Mouse (Mus musculus): ENCODE results near the gene Rasl10a. TPM values are rescaled to one million over a fixed set of nuclear protein-coding genes. Genes with fewer than 3 reads are reported as not detected.

Rasl10a gene
- polyA plus RNA-seq, 1 experiment = 1.4 TPM

DNA sequence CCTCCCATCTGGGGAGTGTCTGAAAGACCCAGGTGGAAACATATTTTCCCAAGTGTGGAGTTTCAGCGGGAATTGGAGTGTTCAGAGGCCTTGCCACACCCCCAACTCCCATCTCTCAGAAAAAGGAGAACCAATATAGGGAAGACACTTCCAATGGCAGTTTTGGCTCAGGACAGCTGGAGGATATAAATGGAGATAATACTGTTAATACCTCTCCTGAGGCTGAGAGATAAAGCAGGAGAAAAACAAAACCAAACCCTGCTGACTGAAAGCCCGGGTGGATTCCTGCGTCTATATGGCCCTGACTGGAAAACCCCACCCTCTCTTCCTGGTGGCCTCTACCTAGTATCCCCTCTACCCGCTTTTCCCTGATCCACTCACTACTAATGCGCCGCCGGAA lies 44.5 kb downstream of the Rasl10a start:
- Histone ChIP-seq H3ac (ENCODE audit: control insufficient read depth, insufficient read length) (no peak overlapping the region), H3K27me3 (ENCODE audit: control insufficient read depth, insufficient read depth, insufficient read length) (no peaks in the 10 kb centered on the region)
- no peak for TF ChIP-seq E2F4 (IDR thresholded peaks at IDR 0.05; ENCODE audit: insufficient read depth)
- no peak for TF ChIP-seq MAX (IDR thresholded peaks at IDR 0.05; ENCODE audit: low read depth)
- no peak for TF ChIP-seq USF1 (IDR thresholded peaks at IDR 0.05; ENCODE audit: low read depth)

DNA sequence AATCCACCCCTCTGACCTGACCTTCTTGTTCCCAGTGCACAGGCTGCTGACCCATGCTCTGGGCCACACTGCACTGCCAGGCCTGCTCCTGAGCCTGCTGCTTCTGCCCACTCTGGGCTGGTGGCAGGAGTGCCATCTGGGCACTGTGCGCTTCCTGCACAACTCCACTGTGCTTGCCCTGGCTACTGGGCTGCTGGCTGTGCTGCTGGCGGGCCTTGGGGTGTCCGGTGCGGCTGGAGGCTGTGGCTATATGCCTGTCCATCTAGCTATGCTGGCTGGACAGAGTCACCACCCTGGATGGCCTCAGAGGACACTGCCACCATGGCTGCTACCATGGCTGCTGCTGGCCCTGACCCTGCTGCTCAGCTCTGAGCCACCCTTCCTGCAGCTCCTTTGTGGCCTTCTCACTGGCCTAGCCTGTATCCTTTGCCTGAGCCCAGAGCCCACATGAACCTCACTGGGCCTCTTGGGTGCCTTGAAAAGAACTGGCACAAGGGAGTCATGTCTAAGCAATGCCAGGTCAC lies 46.1 kb downstream of the Rasl10a start:
- Histone ChIP-seq H3K79me2 (ENCODE audit: control insufficient read depth, insufficient read depth) (no peaks in the 10 kb centered on the region), H3ac (ENCODE audit: control insufficient read depth, insufficient read length) (no peak overlapping the region), H3K27me3 (ENCODE audit: control insufficient read depth, insufficient read depth, insufficient read length) (no peaks in the 10 kb centered on the region), H3K36me3 (ENCODE audit: control insufficient read depth, insufficient read depth) (peaks cover 3% of the 10 kb centered on the region), H3K4me3 (no peak overlapping the region), H3K4me2 (ENCODE audit: low read depth) (no peak overlapping the region)
- TF ChIP-seq POLR2A (IDR thresholded peaks at IDR 0.05; ENCODE audit: insufficient read length, low read depth) (no peak), POLR2AphosphoS2 (IDR thresholded peaks at IDR 0.05; ENCODE audit: insufficient read length, low read depth) (no peak), E2F4 (IDR thresholded peaks at IDR 0.05; ENCODE audit: insufficient read depth) (no peak), MYOG (IDR thresholded peaks at IDR 0.05; ENCODE audit: control insufficient read depth in 1 of 3, insufficient read depth in 1 of 3, insufficient read length in 2 of 3, low read depth in 2 of 3) (no peak), MYOD1 (IDR thresholded peaks at IDR 0.05; ENCODE audit: control insufficient read depth in 1 of 3, insufficient read length in 2 of 3, low read depth in 2 of 3) (no peak), USF1 (IDR thresholded peaks at IDR 0.05; ENCODE audit: low read depth) (no peak), REST (IDR thresholded peaks at IDR 0.05; ENCODE audit: insufficient read depth, insufficient read length) (no peak), MAX (IDR thresholded peaks at IDR 0.05; ENCODE audit: low read depth) (no peak), CEBPB (IDR thresholded peaks at IDR 0.05; ENCODE audit: insufficient read depth, poor library complexity, severe bottlenecking) (no peak)

More for the DNA sequence above, 44.5 kb downstream of the Rasl10a start:
- Histone ChIP-seq H3K4me3 (no peak overlapping the region), H3K4me2 (ENCODE audit: low read depth) (no peak overlapping the region), H3K36me3 (ENCODE audit: control insufficient read depth, insufficient read depth) (peaks cover 3% of the 10 kb centered on the region), H3K79me2 (ENCODE audit: control insufficient read depth, insufficient read depth) (peaks cover 14% of the 10 kb centered on the region)

DNA sequence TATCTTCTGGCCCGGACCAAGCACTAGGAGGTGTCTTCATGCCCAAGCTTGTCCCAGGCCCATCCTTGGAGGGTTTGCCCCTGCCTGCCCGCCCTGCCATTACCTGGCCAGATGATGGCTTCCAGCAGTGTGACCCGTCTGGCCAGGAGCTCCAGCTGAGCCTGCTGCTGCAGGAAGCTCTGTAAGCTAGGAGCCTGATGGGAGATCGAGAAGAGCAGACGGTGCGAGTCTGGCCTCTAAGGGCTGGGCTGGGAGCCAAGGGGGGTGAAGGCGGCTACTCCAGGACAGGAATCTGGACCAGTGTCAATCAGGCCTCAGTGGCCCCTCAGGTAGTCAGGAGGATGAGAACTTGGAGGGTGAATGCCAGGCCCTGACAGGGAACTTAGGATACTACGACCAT lies 51.5 kb downstream of the Rasl10a start:
- H3K4me3 ChIP-seq = no peak overlapping the region
- H3K36me3 ChIP-seq (ENCODE audit: control insufficient read depth, insufficient read depth) = no peaks in the 10 kb centered on the region
- H3K27me3 ChIP-seq (ENCODE audit: control insufficient read depth, insufficient read depth, insufficient read length) = no peaks in the 10 kb centered on the region
- no peaks in the 10 kb centered on the region for H3K79me2 ChIP-seq (ENCODE audit: control insufficient read depth, insufficient read depth)
- H3K4me2 ChIP-seq (ENCODE audit: low read depth) = no peak overlapping the region
- H3ac ChIP-seq (ENCODE audit: control insufficient read depth, insufficient read length) = no peak overlapping the region
- TF ChIP-seq SRF (IDR thresholded peaks at IDR 0.05; ENCODE audit: control insufficient read depth, insufficient read length, low read depth) (no peak), MYOG (IDR thresholded peaks at IDR 0.05; ENCODE audit: control insufficient read depth in 1 of 3, insufficient read depth in 1 of 3, insufficient read length in 2 of 3, low read depth in 2 of 3) (no peak), USF1 (IDR thresholded peaks at IDR 0.05; ENCODE audit: low read depth) (no peak), MYOD1 (IDR thresholded peaks at IDR 0.05; ENCODE audit: control insufficient read depth in 1 of 3, insufficient read length in 2 of 3, low read depth in 2 of 3) (no peak), POLR2AphosphoS2 (IDR thresholded peaks at IDR 0.05; ENCODE audit: insufficient read length, low read depth) (no peak), CEBPB (IDR thresholded peaks at IDR 0.05; ENCODE audit: insufficient read depth, poor library complexity, severe bottlenecking) (no peak), TCF3 (IDR thresholded peaks at IDR 0.05; ENCODE audit: insufficient read length, low read depth) (no peak), E2F4 (IDR thresholded peaks at IDR 0.05; ENCODE audit: insufficient read depth) (no peak)

Other genes starting within 250 kb of the Rasl10a start
- 51.1 TPM for gene Nf2, start 208.6 kb upstream of the Rasl10a start, polyA plus RNA-seq (2012; fragmentation: generic; extraction: Trizol)
- gene Nipsnap1, start 184.2 kb upstream of the Rasl10a start, polyA plus RNA-seq (2012; fragmentation: generic; extraction: Trizol) = 7.2 TPM
- gene Thoc5, start 162.8 kb upstream of the Rasl10a start, polyA plus RNA-seq (2012; fragmentation: generic; extraction: Trizol) = 57.9 TPM
- gene Nefh, start 110.1 kb upstream of the Rasl10a start, polyA plus RNA-seq (2012; fragmentation: generic; extraction: Trizol) = 0.04 TPM
- gene Ap1b1, start 71.3 kb upstream of the Rasl10a start, polyA plus RNA-seq (2012; fragmentation: generic; extraction: Trizol) = 55.6 TPM
- gene Gas2l1, start 7.2 kb downstream of the Rasl10a start, polyA plus RNA-seq (2012; fragmentation: generic; extraction: Trizol) = 69.3 TPM
- 23.6 TPM for gene Rhbdd3, start 40.8 kb downstream of the Rasl10a start, polyA plus RNA-seq (2012; fragmentation: generic; extraction: Trizol)
- gene Ewsr1, start 41.1 kb downstream of the Rasl10a start, polyA plus RNA-seq (2012; fragmentation: generic; extraction: Trizol) = 157 TPM
- gene Emid1, start 94.1 kb downstream of the Rasl10a start, polyA plus RNA-seq (2012; fragmentation: generic; extraction: Trizol) = 0.04 TPM
- gene Kremen1, start 203.4 kb downstream of the Rasl10a start, polyA plus RNA-seq (2012; fragmentation: generic; extraction: Trizol) = 79.3 TPM

All from myocyte (in vitro differentiated cells).